Mouse (Mus musculus) heart, postnatal 0 days (tissue): ENCODE results near the gene Akap8. TPM values are rescaled to one million over a fixed set of nuclear protein-coding genes. Genes with fewer than 3 reads are reported as not detected.
A peak's percentile ranks its signal among the peaks of the same experiment; 100 is the strongest.

Experiments
- ATAC-seq: fragments of 200-750 bp; cut with Nextera tagmentation; 2 replicates; pipeline ENCODE4 v1.8.0; 2017; ENCODE audit warnings: low read depth, moderate number of reproducible peaks, moderate library complexity; ENCODE audit not compliant: insufficient read depth
- DNase-seq: peaks from one replicate; pipeline ENCODE4 v3.0.0-alpha.2; 2016; ENCODE audit warnings: low spot score
- H3K27ac ChIP-seq: fragments of 300-500 bp; sonication (generic); 2 replicates; pipeline ENCODE4 v1.5.1; 2014; ENCODE audit warnings: low read depth, mild to moderate bottlenecking
- H3K27me3 ChIP-seq: fragments of 300-500 bp; sonication (generic); 2 replicates; pipeline ENCODE4 v1.6.1; 2014; ENCODE audit warnings: low read length, mixed read lengths; ENCODE audit not compliant: control insufficient read depth, insufficient read depth
- H3K36me3 ChIP-seq: fragments of 300-500 bp; sonication (generic); replicated peaks from 2 replicates; pipeline ENCODE4 v1.6.1; 2014; ENCODE audit warnings: low read length, mixed read lengths; ENCODE audit not compliant: control insufficient read depth, insufficient read depth
- H3K4me1 ChIP-seq: fragments of 300-500 bp; sonication (generic); 2 replicates; pipeline ENCODE4 v1.6.1; 2014; ENCODE audit warnings: antibody characterized with exemption; ENCODE audit not compliant: control insufficient read depth, insufficient read depth
- H3K4me2 ChIP-seq: fragments of 300-500 bp; sonication (generic); 2 replicates; pipeline ENCODE4 v1.6.1; 2014; ENCODE audit warnings: low read depth, mild to moderate bottlenecking, low read length, moderate library complexity
- H3K4me3 ChIP-seq: fragments of 300-500 bp; sonication (generic); 2 replicates; pipeline ENCODE4 v1.5.1; 2014; ENCODE audit warnings: low read depth, low read length
- H3K9ac ChIP-seq: fragments of 300-500 bp; sonication (generic); replicated peaks from 2 replicates; pipeline ENCODE4 v1.6.1; 2014; ENCODE audit warnings: low read depth, low read length, mixed read lengths
- H3K9me3 ChIP-seq: fragments of 300-500 bp; sonication (generic); replicated peaks from 2 replicates; pipeline ENCODE4 v1.6.1; 2016; ENCODE audit warnings: low read length; ENCODE audit not compliant: control insufficient read depth
- CTCF ChIP-seq: IDR thresholded peaks from 2 replicates; pipeline ENCODE4 v1.5.1; 2016; ENCODE audit warnings: antibody characterized with exemption, control low read depth, low read depth
- EP300 ChIP-seq: IDR thresholded peaks from 2 replicates; pipeline ENCODE4 v1.6.1; 2016; ENCODE audit warnings: antibody characterized with exemption, low read depth
- WGBS: fragments of 180-500 bp; shearing (Covaris S2); extraction: QIAGEN DNeasy Blood & Tissue Kit; methylation state at CpG from one replicate; pipeline ENCODE4 v1.1.7; 2014; 5-methylcytosine and 5-hydroxymethylcytosine counted together
- polyA plus RNA-seq: library from polyadenylated mRNA; unstranded; fragments of >200 nt; fragmentation: Nextera tagmentation; extraction: Ambion mirVana; gene quantifications from 2 replicates; pipeline ENCODE4 v1.2.1, GENCODE M21; 2015
- total RNA-seq: library from RNA; depleted of rRNA; stranded (reverse); fragments of >200 nt; gene quantifications from 2 replicates; pipeline ENCODE4 v1.2.3, GENCODE M21; 2014; ENCODE audit warnings: low replicate concordance

Gene Akap8
- total and polyA plus RNA-seq, 2 experiments from 2014 or later = 40.2 to 110 TPM

DNA sequence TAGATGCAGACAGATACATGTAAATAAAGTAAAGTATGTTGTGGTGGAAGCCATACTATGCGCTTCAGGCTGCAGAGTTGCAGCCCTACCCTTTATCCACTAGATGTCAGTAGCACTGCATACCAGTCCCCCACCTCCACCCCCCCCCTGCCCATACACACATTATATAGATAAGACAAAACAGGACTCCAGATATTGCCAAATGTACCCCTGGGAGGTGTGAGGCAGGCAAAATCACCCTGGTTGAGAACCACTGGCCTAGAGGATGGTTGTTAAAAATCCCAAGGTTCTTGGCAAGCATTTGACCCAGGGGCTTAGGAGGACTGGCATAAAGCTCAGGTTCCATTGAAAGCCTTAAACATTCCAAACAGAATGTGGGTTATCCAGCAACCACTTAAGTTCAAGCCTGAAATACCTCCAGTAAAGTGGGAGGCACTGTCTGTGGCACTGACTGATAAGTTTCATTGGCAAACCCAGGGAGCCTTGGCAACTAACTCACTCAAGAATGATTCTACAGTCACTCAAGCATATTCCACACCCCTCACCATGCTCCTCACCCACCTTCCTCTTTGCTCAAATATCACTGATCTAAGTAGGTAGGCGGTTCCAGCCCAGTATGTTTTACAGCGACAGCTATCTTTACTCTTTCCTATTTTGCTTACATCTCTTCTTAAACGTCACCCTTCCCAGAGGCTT is 28.1 kb upstream of the Akap8 start:
- Histone ChIP-seq H3K4me1 (peaks cover 17% of the 10 kb centered on the region; the same call in 1 of the 2 replicates), H3K4me2 (peak overlapping the region; percentile 80), H3K36me3 (peaks cover 10% of the 10 kb centered on the region), H3K27me3 (no peaks in the 10 kb centered on the region), H3K27ac (peak overlapping the region; percentile 90), H3K9me3 (no peaks in the 10 kb centered on the region), H3K9ac (peak overlapping the region; percentile 78), H3K4me3 (peak overlapping the region; percentile 71)
- peak; percentile 63 for DNase-seq
- 4% methylated on average over 4 of the region's 4 CpGs for WGBS
- peak; percentile 12 for ATAC-seq
- TF ChIP-seq CTCF (peak; percentile 89), EP300 (no peak)

GRCm38 (mm10) chr17:32348406-32348805 is 27.4 kb upstream of the Akap8 start:
- Histone ChIP-seq H3K36me3 (peaks cover 14% of the 10 kb centered on the region; the same call in 1 of the 2 replicates), H3K27me3 (no peaks in the 10 kb centered on the region), H3K4me3 (peak overlapping the region; percentile 71; the same call in 1 of the 2 replicates), H3K4me1 (0 out of 2 replicates have a peak, but pooled peaks cover 10% of the 10 kb centered on the region), H3K9ac (peak overlapping the region; percentile 31; the same call in 1 of the 2 replicates), H3K4me2 (peak overlapping the region; percentile 80), H3K9me3 (no peaks in the 10 kb centered on the region), H3K27ac (no peak overlapping the region)
- ATAC-seq (no peak), DNase-seq (no peak)
- WGBS = 90% methylated on average over 2 of the region's 2 CpGs
- TF ChIP-seq EP300 = no peak
- TF ChIP-seq CTCF = no peak

DNA sequence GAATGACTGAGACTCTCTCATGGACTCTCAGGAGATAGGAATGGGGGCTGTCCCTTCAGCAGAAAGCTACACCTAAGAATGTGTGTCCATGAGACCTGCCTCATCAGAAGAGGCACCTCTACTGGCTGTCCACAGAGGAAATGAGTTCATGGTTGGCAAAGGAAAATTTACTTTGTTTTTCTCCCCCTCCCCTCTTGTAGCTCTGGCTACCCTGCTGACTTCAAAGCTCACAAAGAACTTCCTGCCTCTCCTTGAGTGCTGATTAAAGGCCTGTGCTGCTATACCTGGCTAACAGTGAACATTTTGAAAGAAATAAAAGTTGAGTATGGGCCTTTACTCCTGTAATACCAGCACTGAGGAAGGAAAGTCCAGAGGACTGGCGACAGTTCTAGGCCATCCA is 20.1 kb upstream of the Akap8 start:
- Histone ChIP-seq H3K27me3 (no peaks in the 10 kb centered on the region), H3K36me3 (peaks cover 59% of the 10 kb centered on the region)
- ATAC-seq = no peak

GRCm38 (mm10) chr17:32340110-32340509 is 19.1 kb upstream of the Akap8 start:
- Histone ChIP-seq H3K4me3 (no peak overlapping the region), H3K36me3 (peaks cover 69% of the 10 kb centered on the region), H3K27ac (no peak overlapping the region), H3K4me2 (no peak overlapping the region), H3K9me3 (no peaks in the 10 kb centered on the region), H3K4me1 (no peaks in the 10 kb centered on the region), H3K27me3 (no peaks in the 10 kb centered on the region), H3K9ac (no peak overlapping the region)
- DNase-seq (no peak), ATAC-seq (no peak)
- 51% methylated on average over 1 of the region's 1 CpGs for WGBS
- TF ChIP-seq CTCF (no peak), EP300 (no peak)

More for the DNA sequence above, 20.1 kb upstream of the Akap8 start:
- Histone ChIP-seq H3K9ac (no peak overlapping the region), H3K27ac (no peak overlapping the region), H3K4me1 (no peaks in the 10 kb centered on the region), H3K4me3 (no peak overlapping the region), H3K9me3 (no peaks in the 10 kb centered on the region), H3K4me2 (no peak overlapping the region)
- DNase-seq = no peak
- 100% methylated on average over 1 of the region's 1 CpGs for WGBS
- TF ChIP-seq CTCF (no peak), EP300 (no peak)

- Histone ChIP-seq H3K9me3 (no peaks in the 10 kb centered on the region), H3K9ac (no peak overlapping the region), H3K27me3 (no peaks in the 10 kb centered on the region), H3K4me3 (no peak overlapping the region), H3K27ac (no peak overlapping the region), H3K4me2 (no peak overlapping the region), H3K36me3 (peaks cover 83% of the 10 kb centered on the region), H3K4me1 (no peaks in the 10 kb centered on the region)
- TF ChIP-seq CTCF (no peak), EP300 (no peak)
- no peak for DNase-seq
- 80% methylated on average over 2 of the region's 2 CpGs for WGBS
- no peak for ATAC-seq
Measured at GRCm38 (mm10) chr17:32335869-32336268, 14.8 kb upstream of the Akap8 start.

- no peak for TF ChIP-seq EP300
- TF ChIP-seq CTCF = no peak
- no peak for ATAC-seq
- Histone ChIP-seq H3K9ac (no peak overlapping the region), H3K4me1 (no peaks in the 10 kb centered on the region), H3K36me3 (peaks cover 88% of the 10 kb centered on the region), H3K4me2 (no peak overlapping the region), H3K27ac (no peak overlapping the region), H3K4me3 (no peak overlapping the region), H3K27me3 (no peaks in the 10 kb centered on the region), H3K9me3 (no peaks in the 10 kb centered on the region)
- DNase-seq = no peak
- WGBS = 91% methylated on average over 12 of the region's 12 CpGs
Measured at GRCm38 (mm10) chr17:32334921-32335320, 13.9 kb upstream of the Akap8 start.
